Mouse (Mus musculus) megakaryocyte, embryonic 14.5 days (primary cell): Measurements from ENCODE around the gene Bin2.

ENCODE experiments used
- FLI1 ChIP-seq: IDR thresholded peaks from 2 replicates; pipeline ENCODE4 v1.6.1; 2012; ENCODE audit warnings: low read length, inconsistent platforms, mixed read lengths
- GATA1 ChIP-seq: IDR thresholded peaks from 3 replicates; pipeline ENCODE4 v1.6.1; 2012; ENCODE audit warnings: mixed read lengths, low read length, inconsistent platforms, borderline replicate concordance

- TF ChIP-seq GATA1 = no peak
- no peak for TF ChIP-seq FLI1
These were observed 69.9 kb downstream of the Bin2 start, which contains the start of gene Pou6f1 for GRCm38 (mm10) chr15:100599276-100600046.
